Mouse (Mus musculus) brain, adult 2 months (tissue): ENCODE results near the gene Coro6.

ENCODE experiments used
- DNase-seq: peaks from one replicate; pipeline ENCODE4 v3.0.0; 2011; ENCODE audit warnings: low read depth, low spot score

Coro6 gene

DNA sequence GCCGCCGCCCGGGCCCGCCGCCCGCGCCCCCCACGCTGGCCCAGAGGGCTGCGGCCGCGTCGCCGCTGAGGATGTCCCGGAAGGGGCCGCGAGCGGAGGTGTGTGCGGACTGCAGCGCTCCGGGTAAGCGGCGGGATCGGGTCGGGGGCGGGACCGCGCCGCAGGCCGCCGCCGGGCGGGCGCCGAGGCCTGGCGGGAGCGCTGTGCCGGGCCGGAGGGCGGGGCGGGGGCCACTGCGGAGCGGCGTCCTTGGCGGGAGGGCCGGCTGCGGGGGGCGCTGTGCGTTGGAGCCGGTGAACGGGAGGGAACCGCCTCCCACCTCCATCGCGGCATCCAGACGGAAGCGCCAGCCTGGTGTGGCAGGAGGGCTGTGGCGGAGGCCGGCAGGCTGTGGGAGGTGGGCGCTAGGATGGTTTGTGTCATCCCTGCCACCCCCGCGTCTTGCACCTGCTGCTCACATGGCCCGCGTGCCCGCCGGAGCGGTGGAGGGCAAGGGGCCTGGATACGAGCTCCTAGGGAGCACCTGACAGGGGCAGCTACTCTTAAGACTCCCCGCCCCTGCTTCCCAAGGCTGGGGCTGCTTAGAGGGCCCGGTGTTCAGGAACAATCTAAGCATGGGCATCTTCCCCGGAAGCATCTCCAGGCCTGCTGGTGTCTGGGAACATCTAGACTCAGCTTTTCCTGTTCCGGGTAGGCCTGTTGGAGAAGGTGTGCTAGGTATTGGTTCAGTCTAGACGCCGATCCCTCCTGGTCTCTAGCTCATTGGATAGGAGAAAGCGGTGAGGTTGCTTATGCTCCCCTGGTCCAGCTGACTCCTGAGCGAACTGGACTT lies 31.5 kb downstream of the Coro6 start, which contains the start of gene Git1:
TSS of gene Git1 (plus strand) at position 51 of the 832 bp plus-strand sequence.
- DNase-seq, result peak; percentile 88

DNA sequence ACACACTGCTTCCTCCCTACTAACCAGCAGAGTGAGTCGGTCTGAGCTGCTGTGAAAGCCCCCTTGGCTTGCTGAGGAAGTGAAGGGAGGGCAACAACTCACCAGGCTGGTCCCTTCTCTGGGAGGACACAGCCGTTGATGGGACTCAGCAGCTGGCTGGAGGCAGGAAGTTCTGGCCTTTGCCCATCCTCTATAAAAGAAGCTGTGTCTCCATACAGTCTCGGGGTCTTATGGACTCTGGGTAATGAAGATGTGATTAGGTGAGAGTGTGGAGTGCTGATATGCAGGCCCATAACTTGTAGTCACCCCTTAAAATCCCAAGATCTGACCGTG lies 32.1 kb downstream of the Coro6 start:
- DNase-seq, result no peak

GRCm38 (mm10) chr11:77494782-77495181 lies 32.6 kb downstream of the Coro6 start:
- no peak for DNase-seq

DNA sequence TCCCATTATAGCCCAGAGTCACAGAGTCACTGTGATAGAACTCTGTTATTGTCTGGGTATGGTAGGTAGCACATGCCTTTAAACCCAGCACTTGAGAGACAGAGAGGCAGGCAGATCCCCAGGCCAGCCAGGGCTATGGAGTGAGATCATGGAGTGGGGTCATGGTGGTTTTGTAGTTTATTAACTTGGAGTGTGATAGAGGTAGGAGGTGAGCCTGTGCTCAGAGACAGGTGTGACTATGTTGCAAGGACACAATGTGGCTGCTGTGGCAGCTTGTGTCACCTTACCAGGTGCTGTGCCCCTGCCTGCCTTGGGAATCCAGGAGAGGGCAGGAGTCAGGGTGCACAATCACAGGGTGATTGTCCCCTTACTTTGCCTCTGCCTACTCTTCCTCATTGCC lies 33.3 kb downstream of the Coro6 start:
- no peak for DNase-seq

- DNase-seq, result peak; percentile 68
Measured at GRCm38 (mm10) chr11:77497341-77497756, 35.1 kb downstream of the Coro6 start.

DNA sequence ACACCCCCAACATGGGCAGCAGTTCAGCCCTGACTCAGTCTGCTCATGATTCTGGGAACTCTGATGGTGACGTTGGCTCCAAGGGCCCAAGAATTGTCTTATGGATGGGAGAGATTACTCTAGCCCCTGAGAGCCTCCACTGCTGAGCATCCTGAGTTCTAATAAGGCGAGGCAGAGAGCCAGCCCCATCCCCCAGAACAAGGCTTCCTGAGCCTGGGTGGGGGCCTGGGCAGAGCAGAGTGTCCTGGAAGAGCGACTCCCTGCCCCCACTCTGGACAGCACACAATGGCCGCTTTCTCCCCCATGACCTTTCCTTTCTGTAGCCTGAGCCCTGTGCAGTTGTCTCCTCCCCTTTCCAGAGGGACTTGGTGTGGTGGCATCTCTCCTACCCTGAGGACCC lies 35.6 kb downstream of the Coro6 start:
- DNase-seq, result peak; percentile 91

- DNase-seq, result no peak
Measured at GRCm38 (mm10) chr11:77498261-77499139, 36.3 kb downstream of the Coro6 start.

GRCm38 (mm10) chr11:77499354-77499753 lies 37.1 kb downstream of the Coro6 start:
- DNase-seq, result peak; percentile 95

GRCm38 (mm10) chr11:77500361-77501325 lies 38.4 kb downstream of the Coro6 start:
- peak; percentile 87 for DNase-seq

DNA sequence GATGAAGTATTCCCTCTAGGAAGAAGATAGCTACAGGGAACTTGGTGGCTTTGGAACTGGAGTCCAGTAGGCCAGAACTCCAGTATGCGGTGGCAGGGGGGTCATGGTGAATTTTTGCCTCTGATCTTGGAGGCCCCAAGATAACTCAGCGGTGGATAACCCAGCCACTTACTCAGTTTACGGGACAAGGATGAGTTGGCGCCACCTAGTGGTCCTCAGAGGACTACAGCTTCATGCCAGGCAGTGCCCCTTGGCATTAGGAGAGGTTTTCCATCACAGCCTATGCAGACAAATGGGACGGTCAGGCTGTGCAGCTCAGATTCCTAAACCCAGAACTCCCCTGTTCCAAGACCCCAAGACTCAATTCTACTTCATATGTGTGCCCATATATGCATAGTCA lies 39.2 kb downstream of the Coro6 start:
- DNase-seq, result peak; percentile 95

- no peak for DNase-seq
Measured at GRCm38 (mm10) chr11:77501971-77502370, 39.8 kb downstream of the Coro6 start.

GRCm38 (mm10) chr11:77502481-77502880 lies 40.3 kb downstream of the Coro6 start:
- no peak for DNase-seq

- DNase-seq, result peak; percentile 81
Measured at GRCm38 (mm10) chr11:77503511-77503910, 41.3 kb downstream of the Coro6 start.

GRCm38 (mm10) chr11:77504377-77504776 lies 42.2 kb downstream of the Coro6 start:
- DNase-seq, result no peak

- DNase-seq, result no peak
Measured at GRCm38 (mm10) chr11:77505291-77505980, 43.2 kb downstream of the Coro6 start.

DNA sequence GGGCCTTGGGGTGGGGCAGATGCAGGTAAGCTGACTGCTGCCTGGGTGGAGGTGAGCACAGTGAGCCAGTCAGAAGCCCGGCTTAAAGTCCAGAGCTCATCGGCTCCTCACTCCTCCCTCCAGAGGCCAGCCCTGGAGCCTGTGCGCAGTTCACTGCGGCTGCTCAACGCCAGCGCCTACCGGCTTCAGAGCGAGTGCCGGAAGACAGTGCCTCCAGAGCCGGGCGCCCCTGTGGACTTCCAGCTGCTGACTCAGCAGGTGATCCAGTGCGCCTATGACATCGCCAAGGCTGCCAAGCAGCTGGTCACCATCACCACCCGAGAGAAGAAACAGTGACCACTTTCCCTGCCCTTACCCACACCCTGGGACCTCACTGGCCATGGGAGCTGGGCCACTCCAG lies 44.1 kb downstream of the Coro6 start:
- no peak for DNase-seq

DNA sequence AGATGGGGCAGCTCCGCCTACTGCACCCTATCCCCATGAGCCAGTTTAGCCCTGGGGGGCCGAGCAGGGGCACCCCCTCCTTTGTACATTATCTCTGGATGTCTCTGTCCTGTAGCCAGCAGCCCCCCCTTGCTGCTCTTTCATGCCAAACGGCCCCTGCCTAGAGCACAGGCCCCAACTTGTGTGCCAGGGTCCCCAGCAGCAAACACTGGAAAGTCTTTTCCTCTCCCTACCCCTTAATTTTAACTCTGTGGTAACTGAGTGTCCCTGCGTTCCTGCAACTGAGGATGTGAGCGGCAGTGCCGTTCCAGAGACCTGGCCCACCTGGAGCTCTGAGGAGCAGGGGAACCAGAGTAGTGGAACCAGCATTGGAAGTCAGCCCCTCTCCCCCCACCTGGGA lies 44.7 kb downstream of the Coro6 start:
- DNase-seq, result no peak

GRCm38 (mm10) chr11:77507426-77507825 lies 45.2 kb downstream of the Coro6 start:
- no peak for DNase-seq

DNA sequence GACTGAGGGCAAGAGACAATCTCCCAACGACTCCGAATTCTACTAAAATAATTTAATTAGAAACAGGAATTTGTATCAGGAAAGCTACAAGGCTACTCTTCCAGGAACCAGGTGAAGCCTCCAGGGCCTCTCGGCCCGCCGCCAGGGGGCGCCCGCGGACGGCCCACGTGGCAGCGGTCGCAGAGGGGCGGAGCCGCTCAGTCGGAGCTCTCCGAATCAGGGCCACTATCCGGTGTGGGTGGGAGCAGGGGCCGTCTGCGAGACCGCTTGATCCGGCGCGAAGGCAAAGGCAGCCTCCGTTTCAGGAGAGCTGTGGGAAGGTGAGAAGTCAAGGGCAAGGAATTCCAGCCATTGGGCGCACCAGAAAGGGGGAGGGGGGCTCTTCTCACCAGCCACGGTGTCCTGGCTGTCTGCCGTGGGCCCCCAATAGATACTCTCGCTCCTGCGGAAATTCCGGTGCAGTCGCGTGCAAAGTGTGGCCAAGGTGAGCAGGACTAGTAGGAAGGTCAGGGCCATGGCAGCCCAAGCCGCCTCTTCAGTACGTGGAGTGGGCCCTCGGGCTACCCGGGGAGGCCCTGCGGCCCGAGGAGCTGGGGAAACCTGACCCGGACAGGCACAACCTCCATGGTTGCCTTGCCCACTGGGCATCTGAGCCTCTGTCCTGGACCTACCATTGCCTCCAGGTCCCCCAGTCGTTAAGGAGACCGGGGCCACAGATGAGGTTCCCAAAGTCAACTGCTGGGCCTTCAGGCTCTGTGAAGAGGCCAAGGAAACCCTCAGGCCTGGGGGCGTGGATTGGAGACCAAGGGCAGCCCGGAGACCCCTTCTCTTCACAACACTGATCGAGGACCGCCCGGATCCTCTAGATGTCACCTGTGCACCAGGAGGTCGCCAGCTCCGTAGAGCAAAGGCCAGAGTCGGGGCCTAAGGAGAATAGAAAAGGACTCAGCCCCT lies 46.1 kb downstream of the Coro6 start:
- peak; percentile 83 for DNase-seq

DNA sequence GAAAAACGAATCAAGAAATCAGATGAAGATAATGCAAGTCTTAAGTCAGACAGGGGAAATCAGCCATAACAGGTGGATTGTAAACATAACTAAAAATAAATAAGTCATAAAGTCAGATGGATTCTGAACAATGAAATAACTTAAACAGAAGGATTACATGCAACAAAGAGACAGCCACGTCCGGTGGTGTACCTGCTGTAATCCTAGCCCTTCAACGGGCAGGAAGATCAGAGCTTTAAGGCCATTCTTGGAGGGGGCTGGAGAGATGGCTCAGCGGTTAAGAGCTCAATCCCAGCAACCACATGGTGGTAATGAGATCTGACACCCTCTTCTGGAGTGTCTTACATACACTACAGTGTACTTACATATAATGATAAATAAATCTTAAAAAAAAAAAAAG lies 49.1 kb downstream of the Coro6 start:
- DNase-seq, result no peak
